Mouse (Mus musculus) thymus, adult 2 months (tissue): ENCODE measurements around the gene Tbx21.

Experiments used
- CTCF ChIP-seq: fragments of 200-500 bp; IDR thresholded peaks from 2 replicates; pipeline ENCODE4 v1.5.1; 2012; ENCODE audit warnings: mild to moderate bottlenecking, control low read depth, low read length, moderate library complexity, borderline replicate concordance; ENCODE audit not compliant: control insufficient read depth, poor library complexity, insufficient read depth; ENCODE audit errors: extremely low read depth
- POLR2A ChIP-seq: fragments of 200-500 bp; IDR thresholded peaks from 2 replicates; pipeline ENCODE4 v1.6.1; 2012; ENCODE audit warnings: mild to moderate bottlenecking, low read length, control low read depth, moderate library complexity; ENCODE audit not compliant: control insufficient read depth, poor library complexity, insufficient read depth; ENCODE audit errors: extremely low read depth

GRCm38 (mm10) chr11:97120221-97120620, 5.1 kb upstream of the Tbx21 start:
- TF ChIP-seq CTCF (no peak), POLR2A (no peak)
